Mouse (Mus musculus): Measurements from ENCODE around the gene Tom1l1. TPM values are rescaled to one million over a fixed set of nuclear protein-coding genes. Genes with fewer than 3 reads are reported as not detected.

Gene Tom1l1
- polyA plus RNA-seq, 1 experiment, result 1.3 TPM

DNA sequence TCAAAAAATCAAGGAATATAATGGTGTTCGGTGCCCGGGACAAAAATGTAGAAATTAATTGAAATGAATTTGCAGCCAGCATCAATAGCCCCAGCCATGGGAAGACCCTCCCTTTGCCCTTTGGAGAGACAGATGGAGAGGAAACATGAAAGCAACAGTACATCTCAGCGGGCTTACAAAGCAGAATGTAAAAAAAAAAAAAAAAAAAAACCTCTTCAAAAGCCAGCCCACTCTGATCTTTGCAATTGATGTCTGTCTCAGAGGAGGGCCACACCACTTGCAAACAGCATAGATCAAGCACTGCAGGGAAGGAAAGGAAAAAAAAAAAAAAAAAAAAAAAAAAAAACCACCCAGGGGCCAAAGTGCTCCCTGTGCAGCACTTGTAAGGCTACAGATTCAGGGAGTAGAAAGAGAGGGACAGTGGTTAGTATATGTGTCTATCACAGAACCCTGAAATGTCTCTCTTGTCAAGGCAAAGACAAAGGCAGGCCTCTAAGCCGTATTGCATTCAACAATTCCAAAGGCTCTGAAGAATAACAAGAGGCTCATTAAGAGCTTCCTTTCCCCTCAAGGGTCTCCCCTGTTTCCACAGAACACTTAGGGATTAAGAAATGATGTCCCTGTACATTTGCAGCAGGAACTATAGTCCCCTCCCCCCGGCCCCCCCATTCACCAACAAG is 24.4 kb downstream of the Tom1l1 start:
- H3K4me1 ChIP-seq (ENCODE audit: control insufficient read depth), result peaks cover 87% of the 10 kb centered on the region
- peak overlapping the region; percentile 59 for H3K4me3 ChIP-seq (replicated peaks)
- TF ChIP-seq TAL1 (IDR thresholded peaks at IDR 0.05; ENCODE audit: low read length) (no peak), GATA1 (IDR thresholded peaks at IDR 0.05; ENCODE audit: low read length) (no peak)
- H3K9me3 ChIP-seq (ENCODE audit: control insufficient read depth, low read length), result no peaks in the 10 kb centered on the region
- H3K36me3 ChIP-seq (ENCODE audit: control insufficient read depth), result peaks cover 90% of the 10 kb centered on the region
- no peaks in the 10 kb centered on the region for H3K27me3 ChIP-seq (ENCODE audit: control insufficient read depth)

DNA sequence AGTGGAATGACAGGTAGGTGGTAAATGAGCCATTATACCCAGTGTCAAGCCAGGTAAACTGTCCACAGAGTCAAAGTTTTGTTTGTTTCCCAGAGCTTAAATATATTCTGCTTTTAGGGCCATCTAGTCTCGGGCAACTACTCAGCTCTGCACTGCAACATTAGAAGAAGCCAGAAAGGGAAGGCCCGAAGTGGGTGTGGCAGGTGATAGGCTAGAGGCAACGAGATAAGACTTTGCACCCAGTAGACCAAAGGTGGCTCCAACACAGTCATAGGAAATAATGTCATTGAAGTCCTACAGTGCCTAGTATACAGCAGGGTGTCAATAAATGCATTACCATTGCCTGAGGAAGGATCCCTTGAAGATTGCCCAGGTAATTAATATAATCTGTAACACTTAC is 25.1 kb downstream of the Tom1l1 start:
- peaks cover 84% of the 10 kb centered on the region for H3K4me1 ChIP-seq (ENCODE audit: control insufficient read depth)
- H3K4me3 ChIP-seq (replicated peaks), result peak overlapping the region; percentile 59
- H3K36me3 ChIP-seq (ENCODE audit: control insufficient read depth), result peaks cover 89% of the 10 kb centered on the region
- TF ChIP-seq TAL1 (IDR thresholded peaks at IDR 0.05; ENCODE audit: low read length), result no peak
- TF ChIP-seq GATA1 (IDR thresholded peaks at IDR 0.05; ENCODE audit: low read length), result peak; percentile 96
- H3K27me3 ChIP-seq (ENCODE audit: control insufficient read depth), result no peaks in the 10 kb centered on the region
- no peaks in the 10 kb centered on the region for H3K9me3 ChIP-seq (ENCODE audit: control insufficient read depth, low read length)

DNA sequence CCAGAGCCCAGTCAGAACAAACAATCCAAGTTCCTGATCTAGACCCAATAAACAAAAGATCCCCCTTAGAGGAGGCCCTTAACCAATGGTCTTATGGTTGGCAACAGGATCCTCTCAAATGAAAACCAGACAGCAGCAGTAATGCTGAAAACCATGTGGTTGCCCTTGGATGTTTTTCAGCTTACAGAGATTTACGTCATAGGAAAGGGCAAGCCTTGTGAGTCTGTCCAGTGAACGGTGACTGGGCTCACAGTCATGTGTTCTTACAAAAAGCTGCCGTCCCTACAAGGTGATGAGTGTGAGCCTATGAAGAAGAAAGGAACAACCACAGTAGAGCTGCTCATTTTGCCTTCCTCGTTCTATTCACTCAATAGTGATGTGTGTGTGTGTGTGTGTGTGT is 27.5 kb downstream of the Tom1l1 start:
- H3K27me3 ChIP-seq (ENCODE audit: control insufficient read depth), result no peaks in the 10 kb centered on the region
- H3K4me3 ChIP-seq (replicated peaks), result no peak overlapping the region
- TF ChIP-seq TAL1 (IDR thresholded peaks at IDR 0.05; ENCODE audit: low read length), result no peak
- no peak for TF ChIP-seq GATA1 (IDR thresholded peaks at IDR 0.05; ENCODE audit: low read length)
- H3K4me1 ChIP-seq (ENCODE audit: control insufficient read depth), result peaks cover 68% of the 10 kb centered on the region
- peaks cover 2% of the 10 kb centered on the region; the same call in 1 of the 2 replicates for H3K9me3 ChIP-seq (ENCODE audit: control insufficient read depth, low read length)
- peaks cover 91% of the 10 kb centered on the region for H3K36me3 ChIP-seq (ENCODE audit: control insufficient read depth)

DNA sequence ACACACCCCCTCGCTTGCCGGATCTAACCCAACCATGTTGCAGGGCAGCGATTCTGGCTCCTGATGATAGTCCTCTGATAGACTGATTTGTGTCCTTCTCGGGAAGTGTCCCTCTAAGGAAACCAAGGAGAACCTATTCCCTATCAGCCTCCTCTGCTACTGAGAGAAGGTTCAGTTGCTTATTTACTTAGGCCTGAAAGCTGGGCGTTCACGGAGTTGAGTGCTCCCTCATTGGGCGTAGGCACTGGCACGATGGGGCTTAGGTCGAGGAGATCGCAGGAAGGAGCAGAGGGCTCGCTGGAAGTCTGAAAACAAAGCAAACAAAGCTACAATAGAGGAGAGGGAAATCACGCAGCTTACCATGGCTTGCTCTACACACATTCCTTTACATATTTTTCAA is 30.6 kb downstream of the Tom1l1 start:
- Histone ChIP-seq H3K27me3 (ENCODE audit: control insufficient read depth) (no peaks in the 10 kb centered on the region), H3K36me3 (ENCODE audit: control insufficient read depth) (peaks cover 98% of the 10 kb centered on the region), H3K4me3 (replicated peaks) (no peak overlapping the region), H3K9me3 (ENCODE audit: control insufficient read depth, low read length) (peaks cover 3% of the 10 kb centered on the region; the same call in 1 of the 2 replicates), H3K4me1 (ENCODE audit: control insufficient read depth) (peaks cover 36% of the 10 kb centered on the region)
- TF ChIP-seq GATA1 (IDR thresholded peaks at IDR 0.05; ENCODE audit: low read length), result no peak
- TF ChIP-seq TAL1 (IDR thresholded peaks at IDR 0.05; ENCODE audit: low read length), result no peak

DNA sequence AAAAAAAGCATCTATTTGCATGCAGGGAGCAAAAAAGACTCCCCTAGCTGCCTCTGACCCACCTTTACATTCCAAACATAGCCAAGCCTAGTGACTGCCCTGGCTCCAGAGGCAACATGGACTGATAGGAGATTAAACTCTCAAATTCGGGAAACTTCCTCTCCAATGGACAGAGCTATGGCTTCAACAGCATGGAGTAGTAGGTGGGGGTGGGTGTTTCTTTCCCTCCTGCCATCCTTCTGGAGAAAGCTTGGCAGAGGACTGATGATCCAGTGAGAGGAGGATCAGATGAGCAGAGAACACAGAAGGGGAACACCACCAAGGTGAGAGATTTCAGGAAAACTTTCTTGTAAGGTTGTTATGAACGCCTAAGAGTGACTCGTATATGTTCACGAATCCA is 35.6 kb downstream of the Tom1l1 start:
- Histone ChIP-seq H3K27me3 (ENCODE audit: control insufficient read depth) (no peaks in the 10 kb centered on the region), H3K4me3 (replicated peaks) (no peak overlapping the region), H3K36me3 (ENCODE audit: control insufficient read depth) (peaks cover 100% of the 10 kb centered on the region), H3K4me1 (ENCODE audit: control insufficient read depth) (peaks cover 11% of the 10 kb centered on the region), H3K9me3 (ENCODE audit: control insufficient read depth, low read length) (peaks cover 3% of the 10 kb centered on the region; the same call in 1 of the 2 replicates)
- no peak for TF ChIP-seq GATA1 (IDR thresholded peaks at IDR 0.05; ENCODE audit: low read length)
- TF ChIP-seq TAL1 (IDR thresholded peaks at IDR 0.05; ENCODE audit: low read length), result no peak

DNA sequence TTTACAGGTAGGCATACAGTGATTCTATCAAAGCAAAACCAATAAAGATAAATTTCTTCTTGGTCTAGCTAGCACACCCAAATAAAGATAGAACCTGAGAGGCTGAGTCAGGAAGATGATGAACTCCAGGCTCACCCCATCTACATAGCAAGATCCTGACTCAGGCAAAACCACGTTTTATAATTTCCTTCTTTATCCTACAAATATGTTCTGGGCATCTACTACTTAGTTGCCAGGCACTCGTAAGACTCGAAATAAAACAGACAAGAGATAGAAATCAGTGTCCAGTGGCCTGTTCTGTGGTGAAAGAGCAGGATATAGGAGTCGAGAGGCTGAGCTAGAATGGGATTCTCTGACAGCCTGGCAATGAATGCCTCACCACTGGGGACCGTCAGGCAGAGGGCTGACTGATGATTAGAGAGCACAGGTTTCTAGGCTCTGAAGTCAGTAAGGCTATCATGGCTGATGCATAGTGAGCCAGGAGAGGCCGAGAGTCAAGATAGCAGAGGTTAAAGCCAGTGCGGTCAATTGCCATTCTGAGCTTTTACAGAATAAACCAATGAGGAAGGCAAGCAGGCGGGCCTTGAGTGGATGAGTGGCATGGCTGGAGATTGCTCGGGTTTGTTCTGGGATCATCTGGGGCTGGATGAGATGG is 37.8 kb downstream of the Tom1l1 start:
- H3K9me3 ChIP-seq (ENCODE audit: control insufficient read depth, low read length), result no peaks in the 10 kb centered on the region
- H3K36me3 ChIP-seq (ENCODE audit: control insufficient read depth), result peaks cover 100% of the 10 kb centered on the region
- H3K27me3 ChIP-seq (ENCODE audit: control insufficient read depth), result no peaks in the 10 kb centered on the region
- TF ChIP-seq GATA1 (IDR thresholded peaks at IDR 0.05; ENCODE audit: low read length) (no peak), TAL1 (IDR thresholded peaks at IDR 0.05; ENCODE audit: low read length) (no peak)
- no peak overlapping the region for H3K4me3 ChIP-seq (replicated peaks)
- H3K4me1 ChIP-seq (ENCODE audit: control insufficient read depth), result peaks cover 13% of the 10 kb centered on the region

DNA sequence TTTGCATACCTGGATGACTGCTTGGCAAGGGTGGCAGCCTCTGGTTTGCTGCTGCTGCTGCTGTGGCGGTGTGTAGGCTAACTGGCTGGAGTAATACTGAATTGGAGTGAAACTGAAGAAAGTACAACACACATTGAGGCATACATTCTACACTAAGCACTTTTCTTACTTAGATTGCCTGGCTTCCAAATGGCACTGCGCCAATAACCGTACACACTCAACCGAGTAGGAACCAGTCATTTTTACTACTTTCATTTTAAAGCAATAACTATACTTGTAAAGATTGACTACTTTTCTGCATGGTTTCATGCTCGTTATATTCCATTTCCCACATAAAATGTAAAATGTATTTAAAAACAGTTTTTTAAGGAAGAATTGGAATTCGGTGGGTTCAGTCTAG is 38.4 kb downstream of the Tom1l1 start:
- Histone ChIP-seq H3K4me3 (replicated peaks) (no peak overlapping the region), H3K36me3 (ENCODE audit: control insufficient read depth) (peaks cover 100% of the 10 kb centered on the region), H3K27me3 (ENCODE audit: control insufficient read depth) (no peaks in the 10 kb centered on the region), H3K9me3 (ENCODE audit: control insufficient read depth, low read length) (no peaks in the 10 kb centered on the region), H3K4me1 (ENCODE audit: control insufficient read depth) (peaks cover 13% of the 10 kb centered on the region)
- TF ChIP-seq GATA1 (IDR thresholded peaks at IDR 0.05; ENCODE audit: low read length) (no peak), TAL1 (IDR thresholded peaks at IDR 0.05; ENCODE audit: low read length) (no peak)

DNA sequence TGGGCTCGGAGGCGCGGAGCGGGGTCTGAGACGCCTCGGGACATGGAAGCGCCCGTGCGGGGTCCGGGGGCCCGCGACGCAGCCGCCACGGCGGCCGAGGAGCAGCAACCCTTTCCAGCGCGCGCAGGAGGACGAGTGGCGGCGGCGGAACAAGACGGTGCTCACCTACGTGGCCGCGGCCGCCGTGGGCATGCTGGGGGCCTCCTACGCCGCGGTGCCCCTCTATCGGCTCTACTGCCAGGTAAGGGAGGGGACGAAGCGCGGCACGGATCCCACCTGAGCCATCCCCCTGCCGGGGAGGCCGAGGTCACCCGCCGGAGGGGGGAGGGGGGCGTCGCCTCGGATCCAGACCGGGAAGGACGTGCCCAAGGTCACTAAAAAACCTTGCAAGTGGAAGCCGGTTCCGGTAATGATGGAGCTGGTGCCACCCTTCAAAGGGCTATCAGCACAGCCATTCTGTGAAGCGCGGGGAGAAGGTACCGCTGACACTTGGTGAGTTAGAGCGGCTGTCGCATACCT is 49.8 kb downstream of the Tom1l1 start:
- Histone ChIP-seq H3K36me3 (ENCODE audit: control insufficient read depth) (peaks cover 61% of the 10 kb centered on the region), H3K4me1 (ENCODE audit: control insufficient read depth) (peaks cover 48% of the 10 kb centered on the region), H3K9me3 (ENCODE audit: control insufficient read depth, low read length) (no peaks in the 10 kb centered on the region), H3K27me3 (ENCODE audit: control insufficient read depth) (no peaks in the 10 kb centered on the region), H3K4me3 (replicated peaks) (peak overlapping the region; percentile 100)
- TF ChIP-seq GATA1 (IDR thresholded peaks at IDR 0.05; ENCODE audit: low read length) (no peak), TAL1 (IDR thresholded peaks at IDR 0.05; ENCODE audit: low read length) (no peak)
